Mouse (Mus musculus) macrophage (primary cell): ENCODE measurements around the gene Mllt6. TPM values are rescaled to one million over a fixed set of nuclear protein-coding genes. Genes with fewer than 3 reads are reported as not detected.
"Not testable (repeated sequence)": the region's sequence is repeated elsewhere in the genome, so short reads cannot be mapped to it uniquely, and the experiment has no call there.

Experiments used
- H3K27ac ChIP-seq: fragments of 350-480 bp; formaldehyde crosslinking; 2 replicates; pipeline ENCODE4 v1.9.0; 2021
- H3K36me3 ChIP-seq: fragments of 350-480 bp; formaldehyde crosslinking; 2 replicates; pipeline ENCODE4 v1.9.0; 2021; ENCODE audit errors: inconsistent target
- H3K4me3 ChIP-seq: fragments of 350-480 bp; formaldehyde crosslinking; 2 replicates; pipeline ENCODE4 v1.9.0; 2021; ENCODE audit errors: inconsistent target
- H3K79me2 ChIP-seq: fragments of 350-480 bp; formaldehyde crosslinking; 2 replicates; pipeline ENCODE4 v1.9.0; 2021; ENCODE audit errors: inconsistent target
- WGBS: methylation state at CpG from one replicate; pipeline ENCODE4 v1.1.7; 2026; ENCODE audit warnings: inconsistent platforms; ENCODE audit not compliant: missing documents; 5-methylcytosine and 5-hydroxymethylcytosine counted together
- polyA plus RNA-seq: library from polyadenylated mRNA; stranded (reverse); fragments of 250-400 nt; gene quantifications from 3 replicates; pipeline ENCODE4 v1.2.4, GENCODE M21; 2018; ENCODE audit warnings: inconsistent platforms

The Mllt6 gene
- polyA plus RNA-seq, 1 experiment from 2014 or later, result 10.1 TPM

DNA sequence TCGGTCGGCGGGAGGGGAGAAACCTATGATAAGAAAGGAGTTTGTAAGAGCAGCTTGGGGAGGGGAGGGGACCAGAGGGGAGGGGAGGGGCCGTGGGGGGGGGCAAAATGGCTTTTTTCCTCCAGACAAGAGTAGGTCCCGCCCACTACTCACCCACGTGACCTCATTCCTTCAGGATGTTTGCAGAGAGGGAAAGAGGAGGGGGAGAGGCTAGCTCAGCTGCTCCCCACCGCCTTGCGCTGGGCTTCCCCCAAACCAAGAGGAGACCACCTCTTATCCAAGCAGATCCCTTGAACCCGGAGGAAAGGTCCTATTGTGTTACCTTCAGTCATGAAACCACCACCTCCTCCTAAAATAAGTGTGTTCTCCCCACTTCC is 36.4 kb downstream of the Mllt6 start:
- H3K27ac ChIP-seq, result peak overlapping the region; percentile 43
- WGBS, result 0% methylated on average over 5 of the region's 9 CpGs
- no peaks in the 10 kb centered on the region for H3K36me3 ChIP-seq
- peak overlapping the region; percentile 46 for H3K4me3 ChIP-seq
- peaks cover 14% of the 10 kb centered on the region for H3K79me2 ChIP-seq

GRCm38 (mm10) chr11:97700003-97700745 is 37.0 kb downstream of the Mllt6 start, which contains the start of gene Pcgf2:
Pcgf2 (minus strand) TSS chr11:97700497.
- H3K27ac ChIP-seq, result peak within 1 kb of the TSS; percentile 43
- WGBS, result 1% methylated on average over 85 of the region's 85 CpGs
- H3K79me2 ChIP-seq, result peaks cover 19% of the 10 kb centered on the region
- peak within 1 kb of the TSS; percentile 46 for H3K4me3 ChIP-seq
- no peaks in the 10 kb centered on the region for H3K36me3 ChIP-seq

DNA sequence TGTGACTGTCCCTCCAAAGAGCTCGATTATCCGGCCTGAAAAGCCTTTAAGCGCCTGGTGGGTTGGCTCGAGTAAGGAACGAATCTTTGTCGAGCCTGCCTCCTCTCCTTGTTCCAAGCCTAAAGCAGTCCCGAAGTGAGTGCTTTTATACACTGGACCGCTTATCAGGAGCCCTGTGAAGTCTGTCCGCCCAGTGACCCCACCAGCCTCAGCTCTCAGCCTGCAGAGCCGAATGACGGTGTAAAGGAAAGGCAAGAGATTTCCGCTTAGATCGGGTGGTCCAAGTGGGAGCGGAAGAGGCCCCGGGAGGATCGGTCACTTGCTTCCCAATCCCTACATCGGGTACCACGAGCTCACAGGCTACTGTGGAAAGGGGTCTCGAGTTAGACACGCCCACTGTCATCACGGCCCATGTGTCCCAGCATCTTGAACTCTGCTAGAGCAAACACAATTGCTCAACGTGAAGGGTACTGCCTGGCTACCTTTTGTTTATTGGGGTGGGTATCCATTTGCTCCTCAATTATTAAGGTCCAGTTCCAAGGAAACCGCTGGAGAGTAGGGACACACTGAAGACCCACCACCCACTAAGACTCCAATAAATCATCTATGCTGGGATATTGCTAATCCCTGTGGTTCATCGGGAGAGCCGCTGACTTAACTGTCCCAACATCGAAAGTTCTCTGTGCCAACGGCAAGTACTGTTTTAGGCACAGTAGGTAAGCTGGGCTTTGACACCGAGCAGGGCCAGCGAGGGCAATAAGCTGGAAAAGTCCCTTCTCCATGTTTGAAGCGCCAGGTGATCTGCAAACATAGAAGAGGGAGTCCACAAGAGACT is 37.7 kb downstream of the Mllt6 start:
- 23% methylated on average over 29 of the region's 30 CpGs for WGBS
- peak overlapping the region; percentile 27 for H3K27ac ChIP-seq

GRCm38 (mm10) chr11:97701581-97702392 is 38.6 kb downstream of the Mllt6 start:
- H3K27ac ChIP-seq, result no peak overlapping the region
- H3K36me3 ChIP-seq, result peaks cover 11% of the 10 kb centered on the region; the same call in 1 of the 2 replicates
- WGBS, result 47% methylated on average over 14 of the region's 15 CpGs
- H3K4me3 ChIP-seq, result peak overlapping the region; percentile 98; the same call in 1 of the 2 replicates
- peaks cover 33% of the 10 kb centered on the region for H3K79me2 ChIP-seq

More for the DNA sequence above, 37.7 kb downstream of the Mllt6 start:
- H3K4me3 ChIP-seq, result peak overlapping the region; percentile 46
- peaks cover 27% of the 10 kb centered on the region for H3K79me2 ChIP-seq
- H3K36me3 ChIP-seq, result peaks cover 2% of the 10 kb centered on the region; the same call in 1 of the 2 replicates

- Histone ChIP-seq H3K27ac (peak overlapping the region; percentile 35), H3K36me3 (peaks cover 17% of the 10 kb centered on the region; the same call in 1 of the 2 replicates), H3K79me2 (peaks cover 33% of the 10 kb centered on the region), H3K4me3 (peak overlapping the region; percentile 98)
- under 1% methylated on average over 24 of the region's 24 CpGs for WGBS
Observed at GRCm38 (mm10) chr11:97702393-97702745, 39.2 kb downstream of the Mllt6 start.

DNA sequence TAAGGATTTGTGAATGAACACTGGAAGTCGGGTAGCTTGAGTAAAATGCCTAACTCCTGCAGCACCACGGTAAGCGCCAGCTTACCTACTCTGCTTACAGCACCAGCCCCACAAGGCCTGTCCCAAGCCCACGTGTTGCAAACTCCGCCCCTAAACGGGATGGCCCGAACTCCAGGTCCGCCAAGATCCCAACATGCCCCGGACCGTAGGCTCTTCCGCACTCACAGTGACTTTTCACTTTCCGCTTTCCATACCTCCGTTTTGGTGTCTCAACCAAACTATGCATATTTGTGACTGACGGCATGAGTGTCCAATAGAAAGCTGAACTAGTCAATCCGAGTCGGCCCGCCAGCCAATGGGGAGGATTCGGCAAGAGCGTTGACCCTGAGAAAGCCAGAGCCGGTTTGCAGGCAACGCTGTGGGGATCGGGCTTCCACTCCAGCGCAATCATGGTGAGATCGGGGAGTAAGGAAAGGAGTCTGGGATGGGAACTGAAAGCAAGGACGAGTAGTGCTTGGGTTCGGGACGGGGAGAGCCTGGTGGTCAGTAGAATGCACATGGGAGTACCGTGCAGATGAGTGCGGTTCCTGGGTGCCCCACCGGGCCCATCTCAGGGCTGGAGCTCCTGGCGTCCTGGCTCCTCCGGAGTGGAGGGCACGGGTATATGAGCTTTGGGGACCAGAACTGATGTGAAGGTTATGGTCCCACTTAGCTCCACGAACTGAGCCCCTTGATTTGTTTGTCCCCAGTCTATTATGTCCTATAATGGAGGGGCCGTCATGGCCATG is 40.0 kb downstream of the Mllt6 start, which contains the start of gene Psmb3:
Psmb3 (plus strand) TSS at position 361 of the 788 bp plus-strand sequence.
- H3K36me3 ChIP-seq, result peaks cover 25% of the 10 kb centered on the region; the same call in 1 of the 2 replicates
- peak within 1 kb of the TSS; percentile 98 for H3K4me3 ChIP-seq
- H3K27ac ChIP-seq, result peak within 1 kb of the TSS; percentile 67
- under 1% methylated on average over 32 of the region's 35 CpGs for WGBS
- peaks cover 33% of the 10 kb centered on the region for H3K79me2 ChIP-seq

GRCm38 (mm10) chr11:97710067-97710466 is 46.9 kb downstream of the Mllt6 start:
- Histone ChIP-seq H3K36me3 (peaks cover 58% of the 10 kb centered on the region; the same call in 1 of the 2 replicates), H3K79me2 (peaks cover 15% of the 10 kb centered on the region)
- not testable (repeated sequence) for H3K27ac ChIP-seq, H3K4me3 ChIP-seq
- WGBS, result 88% methylated on average over 2 of the region's 2 CpGs

DNA sequence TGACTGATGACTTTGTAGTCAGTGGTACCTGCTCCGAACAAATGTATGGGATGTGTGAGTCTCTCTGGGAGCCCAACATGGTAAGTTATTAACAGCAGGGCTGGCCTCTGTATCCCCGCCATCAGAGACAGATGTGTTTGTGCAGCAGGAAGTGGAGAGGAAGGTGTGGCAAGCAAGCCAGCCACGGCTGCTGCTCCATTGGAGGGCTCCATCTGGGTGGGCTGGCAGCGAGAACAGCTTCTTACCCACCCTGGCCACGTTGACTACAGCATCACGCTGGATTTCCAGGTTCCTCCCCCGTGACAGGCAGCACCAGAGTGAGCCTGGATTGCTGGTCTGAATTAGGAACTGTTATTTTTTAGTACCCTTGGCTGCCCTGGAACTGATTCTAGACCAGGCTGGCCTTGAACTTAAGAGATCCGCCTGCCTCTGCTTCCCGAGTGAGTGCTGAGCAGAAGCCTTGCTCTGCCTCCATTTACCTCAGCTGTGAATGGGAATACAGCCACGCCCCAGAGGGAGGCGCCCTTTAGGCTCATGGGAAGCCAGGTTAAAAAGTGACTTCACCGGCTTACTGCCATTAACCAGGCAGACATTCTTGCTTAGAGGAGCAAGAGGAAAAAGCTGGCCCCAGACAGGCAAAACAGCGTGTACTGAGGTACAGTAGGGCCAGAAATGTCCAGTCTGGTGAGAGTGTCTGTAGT is 48.1 kb downstream of the Mllt6 start:
- Histone ChIP-seq H3K79me2 (peaks cover 2% of the 10 kb centered on the region; the same call in 1 of the 2 replicates), H3K4me3 (no peak overlapping the region), H3K27ac (no peak overlapping the region), H3K36me3 (peaks cover 52% of the 10 kb centered on the region; the same call in 1 of the 2 replicates)
- whole genome bisulfite sequencing, result 66% methylated on average over 12 of the region's 13 CpGs

GRCm38 (mm10) chr11:97712286-97712685 is 49.1 kb downstream of the Mllt6 start:
- Histone ChIP-seq H3K79me2 (no peaks in the 10 kb centered on the region), H3K4me3 (no peak overlapping the region), H3K36me3 (peaks cover 42% of the 10 kb centered on the region; the same call in 1 of the 2 replicates), H3K27ac (no peak overlapping the region)
- 93% methylated on average over 15 of the region's 15 CpGs for WGBS

GRCm38 (mm10) chr11:97713896-97714295 is 50.7 kb downstream of the Mllt6 start:
- H3K4me3 ChIP-seq, result no peak overlapping the region
- 94% methylated on average over 8 of the region's 8 CpGs for WGBS
- H3K27ac ChIP-seq, result no peak overlapping the region
- no peaks in the 10 kb centered on the region for H3K79me2 ChIP-seq
- peaks cover 26% of the 10 kb centered on the region; the same call in 1 of the 2 replicates for H3K36me3 ChIP-seq

DNA sequence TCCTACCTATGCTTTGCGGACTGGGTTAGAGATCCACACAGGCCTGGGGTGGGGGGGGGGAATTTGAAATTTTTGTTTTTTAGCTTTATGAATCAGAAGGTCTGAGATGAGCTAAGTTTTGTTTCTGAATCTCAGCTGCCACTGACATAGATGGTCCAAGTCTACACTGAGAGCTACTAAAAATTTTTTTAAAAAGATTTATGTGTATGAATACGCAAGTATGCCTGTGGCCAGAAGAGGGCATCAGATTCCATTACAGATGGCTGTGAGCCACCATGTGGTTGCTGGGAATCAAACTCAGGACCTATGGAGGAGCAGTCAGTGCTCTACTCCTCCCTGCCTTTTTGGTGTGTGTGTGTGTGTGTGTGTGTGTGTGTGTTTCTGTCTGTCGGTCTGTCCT is 51.1 kb downstream of the Mllt6 start:
- Histone ChIP-seq H3K27ac (no peak overlapping the region), H3K36me3 (peaks cover 22% of the 10 kb centered on the region; the same call in 1 of the 2 replicates), H3K4me3 (no peak overlapping the region), H3K79me2 (no peaks in the 10 kb centered on the region)
- 96% methylated on average over 3 of the region's 3 CpGs for WGBS

- Histone ChIP-seq H3K79me2 (no peaks in the 10 kb centered on the region), H3K4me3 (no peak overlapping the region), H3K36me3 (peaks cover 26% of the 10 kb centered on the region; the same call in 1 of the 2 replicates), H3K27ac (no peak overlapping the region)
- WGBS, result 44% methylated on average over 13 of the region's 14 CpGs
Observed at GRCm38 (mm10) chr11:97714784-97715760, 51.9 kb downstream of the Mllt6 start.
